Mouse (Mus musculus): ENCODE measurements around the gene Pfkfb2.

DNA sequence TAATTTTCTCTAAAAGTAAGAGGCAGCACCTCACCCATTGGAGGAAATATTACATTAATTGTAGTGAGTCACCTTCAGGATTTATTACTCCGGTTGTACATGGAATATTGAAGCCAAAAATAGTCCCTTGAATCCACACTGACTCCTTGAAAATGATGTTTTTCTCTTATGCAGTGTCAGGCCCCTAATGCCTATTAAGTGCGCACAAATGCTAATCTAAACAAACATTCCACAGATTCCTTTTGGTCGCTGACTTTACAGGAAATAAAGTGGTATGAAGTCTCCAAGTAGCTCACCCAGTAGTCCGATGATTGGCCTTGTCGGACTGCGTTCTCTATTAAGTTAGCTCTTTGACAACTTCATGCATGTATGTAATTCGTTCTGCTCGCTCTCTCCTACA lies 5.8 kb upstream of the Pfkfb2 start:
- no peak for TF ChIP-seq CTCF (IDR thresholded peaks at IDR 0.05; ENCODE audit: control insufficient read depth, insufficient read depth, insufficient read length)
- no peak for TF ChIP-seq CEBPB (IDR thresholded peaks at IDR 0.05; ENCODE audit: low read depth)

Measured in C2C12 (cell line).